Mouse (Mus musculus): ENCODE data around the gene Ifnar1.

- no peak for TF ChIP-seq TAL1 (IDR thresholded peaks at IDR 0.05; ENCODE audit: low read length)
- TF ChIP-seq GATA1 (IDR thresholded peaks at IDR 0.05; ENCODE audit: low read length), result no peak
Observed at GRCm38 (mm10) chr16:91556659-91557058, 71.6 kb downstream of the Ifnar1 start.
